ENCODE assay signal across 23 mouse cellular contexts in genomic region chr13:94871806-94872320, GRCm38 (mm10). TPM values are rescaled to one million over a fixed set of nuclear protein-coding genes. Genes with fewer than 3 reads are reported as not detected.
"Had no signal": no experiment of that assay in that cellular context is flagged by ENCODE, and none has a peak within 500 bp of the region (broad histone marks: within the 10 kb centered on the region; RNA-seq: fewer than 3 reads in every experiment).

No protein-coding gene starts in this region.

- H3K36me3 ChIP-seq: kidney, embryonic 15.5 days; limb, embryonic 10.5 days; liver, embryonic 15.5 days; stomach, embryonic 15.5 days had no signal

- H3K4me3 ChIP-seq: kidney, embryonic 15.5 days; left cerebral cortex, adult 2 months; limb, embryonic 10.5 days; liver, embryonic 15.5 days; stomach, embryonic 15.5 days had no signal

- H3K9ac ChIP-seq: kidney, embryonic 15.5 days; liver, embryonic 15.5 days; stomach, embryonic 15.5 days had no signal

- H3K27ac ChIP-seq: kidney, embryonic 15.5 days; left cerebral cortex, adult 2 months; limb, embryonic 10.5 days; liver, embryonic 15.5 days; stomach, embryonic 15.5 days had no signal

- H3K4me2 ChIP-seq: kidney, embryonic 15.5 days; liver, embryonic 11.5 days; liver, embryonic 15.5 days; stomach, embryonic 15.5 days had no signal

- H3K9me3 ChIP-seq: kidney, embryonic 15.5 days; limb, embryonic 10.5 days; liver, embryonic 15.5 days; stomach, embryonic 15.5 days had no signal

- DNase-seq: kidney, adult 2 months; kidney, postnatal 14 days; lung, adult 2 months; lung, postnatal 36 days; right cerebral cortex, postnatal 14 days; thymus, adult 2 months; thymus, postnatal 25 days had no signal

- ATAC-seq: lung, postnatal 0 days; midbrain, embryonic 16.5 days had no signal

RNA-seq across cellular contexts. Expression of gene Otp, which starts 3.5 kb away (rescaled TPM):
- total RNA-seq: layer of hippocampus, adult 8-10 months; layer of hippocampus, postnatal 14 days; megakaryocyte progenitor cell, adult 5-6 weeks; neutrophil, adult 5-6 weeks had no signal
- polyA plus RNA-seq: kidney, adult 2 months; kidney, embryonic 15.5 days; large intestine, adult 2 months; limb, embryonic 10.5 days; liver, embryonic 11.5 days; liver, embryonic 15.5 days; lung, adult 2 months; lung, postnatal 0 days; spleen, adult 2 months; stomach, embryonic 15.5 days; testis, adult 2 months; thymus, adult 2 months; urinary bladder, adult 2 months had no signal
